Mouse (Mus musculus) lung, postnatal 0 days (tissue): ENCODE results near the gene Bach2.

Source experiments
- CTCF ChIP-seq: IDR thresholded peaks from 2 replicates; pipeline ENCODE4 v1.5.1; 2016; ENCODE audit warnings: antibody characterized with exemption, mild to moderate bottlenecking
- EP300 ChIP-seq: IDR thresholded peaks from 2 replicates; pipeline ENCODE4 v1.6.1; 2016; ENCODE audit warnings: antibody characterized with exemption, mild to moderate bottlenecking, control low read depth

DNA sequence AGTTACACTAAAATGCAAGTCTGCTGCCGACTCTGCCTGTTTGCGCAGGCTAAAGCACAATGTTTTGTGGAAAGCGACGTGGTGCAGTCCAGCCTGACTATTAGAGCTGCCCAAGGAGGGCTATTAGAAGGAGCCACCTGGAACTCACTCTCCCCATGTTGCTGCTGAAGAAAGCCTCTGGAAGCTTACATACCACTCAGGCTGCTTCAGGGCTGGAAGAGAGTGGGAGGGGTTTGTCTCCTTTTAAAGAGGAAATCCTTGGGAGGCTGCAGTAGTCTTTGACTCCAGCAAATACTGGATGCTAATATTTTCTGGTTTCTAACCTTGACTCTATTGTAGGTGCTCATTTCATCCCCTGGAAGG is 18.5 kb upstream of the Bach2 start:
- TF ChIP-seq EP300 (no peak), CTCF (no peak)
